Mouse (Mus musculus) embryonic facial prominence, embryonic 11.5 days (tissue): Measurements from ENCODE around the gene Pnpla1. TPM values are rescaled to one million over a fixed set of nuclear protein-coding genes. Genes with fewer than 3 reads are reported as not detected.

ENCODE experiments used
- polyA plus RNA-seq: library from polyadenylated mRNA; unstranded; fragments of >200 nt; fragmentation: Nextera tagmentation; extraction: Ambion mirVana; gene quantifications from 2 replicates; pipeline ENCODE4 v1.2.1, GENCODE M21; 2014

Pnpla1 gene
- polyA plus RNA-seq, 1 experiment from 2014 or later = not detected

Other genes with a start within 250 kb of the Pnpla1 start
- gene Srpk1, start 235.7 kb upstream of the Pnpla1 start, polyA plus RNA-seq = 130 and 135 TPM in 2 replicates
- 0.36 and 0.55 TPM in 2 replicates for gene Slc26a8, start 168.2 kb upstream of the Pnpla1 start, polyA plus RNA-seq
- 53.0 and 53.7 TPM in 2 replicates for gene Mapk14, start 167.1 kb upstream of the Pnpla1 start, polyA plus RNA-seq
- 0.62 and 1.5 TPM in 2 replicates for gene AC170998.1, start 132.3 kb upstream of the Pnpla1 start, polyA plus RNA-seq
- 10.3 and 11.5 TPM in 2 replicates for gene Mapk13, start 89.1 kb upstream of the Pnpla1 start, polyA plus RNA-seq
- gene Brpf3, start 57.3 kb upstream of the Pnpla1 start, polyA plus RNA-seq = 5.9 and 6.8 TPM in 2 replicates
- 0.13 and 0.46 TPM in 2 replicates for gene 4930539E08Rik, start 56.9 kb downstream of the Pnpla1 start, polyA plus RNA-seq
- not detected in 2 replicates for gene Pxt1, start 85.4 kb downstream of the Pnpla1 start, polyA plus RNA-seq
- gene Kctd20, start 93.5 kb downstream of the Pnpla1 start, polyA plus RNA-seq = 109 and 110 TPM in 2 replicates
- gene Stk38, start 149.6 kb downstream of the Pnpla1 start, polyA plus RNA-seq = 121 and 127 TPM in 2 replicates
- 937 and 1,031 TPM in 2 replicates for gene Srsf3, start 174.2 kb downstream of the Pnpla1 start, polyA plus RNA-seq
- gene Cdkn1a, start 232.6 kb downstream of the Pnpla1 start, polyA plus RNA-seq = 25.5 TPM in 2 replicates